Mouse (Mus musculus): ENCODE data around the gene Ints1.

Gene Ints1

GRCm38 (mm10) chr5:139776966-139777365, 1.5 kb upstream of the Ints1 start:
- in situ Hi-C loops (cut with MboI; ENCODE audit: unreplicated experiment in 2 of 2) = loop anchor here (5.0 to 25.0 kb wide), 4 partner anchors 40 to 1615 kb away; partner anchors contain the start of genes Ap4m1 (in 1 of the 2), Cops6 (in 1 of the 2), Gm26938 (in 1 of the 2) and Mcm7 (in 1 of the 2)

GRCm38 (mm10) chr5:139768216-139768615, 7.3 kb downstream of the Ints1 start:
- in situ Hi-C loops (cut with MboI; ENCODE audit: unreplicated experiment in 2 of 2) = no loop called here

GRCm38 (mm10) chr5:139764296-139764695, 11.2 kb downstream of the Ints1 start:
- in situ Hi-C loops (cut with MboI; ENCODE audit: unreplicated experiment in 2 of 2) = no loop called here

GRCm38 (mm10) chr5:139758096-139758495, 17.4 kb downstream of the Ints1 start:
- in situ Hi-C loops (cut with MboI; ENCODE audit: unreplicated experiment in 2 of 2) = loop anchor here in 1 of 2 experiments (10.0 kb wide), 1 partner anchor 423 kb away; no protein-coding TSS in a partner anchor

- in situ Hi-C loops (cut with MboI; ENCODE audit: unreplicated experiment in 2 of 2) = loop anchor here in 1 of 2 experiments (10.0 kb wide), 1 partner anchor 422 kb away; no protein-coding TSS in a partner anchor
Observed at GRCm38 (mm10) chr5:139756586-139756985, 18.9 kb downstream of the Ints1 start.

GRCm38 (mm10) chr5:139756135-139756534, 19.3 kb downstream of the Ints1 start:
- in situ Hi-C loops (cut with MboI; ENCODE audit: unreplicated experiment in 2 of 2) = loop anchor here in 1 of 2 experiments (10.0 kb wide), 1 partner anchor 421 kb away; no protein-coding TSS in a partner anchor

GRCm38 (mm10) chr5:139754753-139755152, 20.7 kb downstream of the Ints1 start:
- in situ Hi-C loops (cut with MboI; ENCODE audit: unreplicated experiment in 2 of 2) = loop anchor here in 1 of 2 experiments (10.0 kb wide), 1 partner anchor 420 kb away; no protein-coding TSS in a partner anchor

GRCm38 (mm10) chr5:139750535-139750934, 24.9 kb downstream of the Ints1 start:
- in situ Hi-C loops (cut with MboI; ENCODE audit: unreplicated experiment in 2 of 2) = loop anchor here in 1 of 2 experiments (10.0 kb wide), 1 partner anchor 416 kb away; no protein-coding TSS in a partner anchor

GRCm38 (mm10) chr5:139749413-139750125, 25.9 kb downstream of the Ints1 start:
- in situ Hi-C loops (cut with MboI; ENCODE audit: unreplicated experiment in 2 of 2) = loop anchor here (5.0 to 10.0 kb wide), 4 partner anchors 37 to 415 kb away; no protein-coding TSS in a partner anchor

GRCm38 (mm10) chr5:139745771-139746170, 29.7 kb downstream of the Ints1 start:
- in situ Hi-C loops (cut with MboI; ENCODE audit: unreplicated experiment in 2 of 2) = loop anchor here (5.0 to 10.0 kb wide), 3 partner anchors 33 to 381 kb away; no protein-coding TSS in a partner anchor

- in situ Hi-C loops (cut with MboI; ENCODE audit: unreplicated experiment in 2 of 2) = loop anchor here (10.0 kb wide), 1 partner anchor 378 kb away; no protein-coding TSS in a partner anchor
Observed at GRCm38 (mm10) chr5:139742640-139743039, 32.8 kb downstream of the Ints1 start.

GRCm38 (mm10) chr5:139738592-139739315, 36.7 kb downstream of the Ints1 start:
- in situ Hi-C loops (cut with MboI; ENCODE audit: unreplicated experiment in 2 of 2) = no loop called here

GRCm38 (mm10) chr5:139737841-139738591, 37.5 kb downstream of the Ints1 start:
- in situ Hi-C loops (cut with MboI; ENCODE audit: unreplicated experiment in 2 of 2) = no loop called here

GRCm38 (mm10) chr5:139736504-139736940, 39.0 kb downstream of the Ints1 start:
- in situ Hi-C loops (cut with MboI; ENCODE audit: unreplicated experiment in 2 of 2) = no loop called here

- in situ Hi-C loops (cut with MboI; ENCODE audit: unreplicated experiment in 2 of 2) = no loop called here
Observed at GRCm38 (mm10) chr5:139735677-139736503, 39.6 kb downstream of the Ints1 start, which contains the start of gene Micall2. Gene Micall2 (minus strand): TSS chr5:139736336.

GRCm38 (mm10) chr5:139734746-139735145, 40.7 kb downstream of the Ints1 start:
- in situ Hi-C loops (cut with MboI; ENCODE audit: unreplicated experiment in 2 of 2) = no loop called here

- in situ Hi-C loops (cut with MboI; ENCODE audit: unreplicated experiment in 2 of 2) = no loop called here
Observed at GRCm38 (mm10) chr5:139734016-139734415, 41.5 kb downstream of the Ints1 start.

- in situ Hi-C loops (cut with MboI; ENCODE audit: unreplicated experiment in 2 of 2) = no loop called here
Observed at GRCm38 (mm10) chr5:139732634-139733107, 42.8 kb downstream of the Ints1 start.

Data from v-Abl transformed pro-B cells (cell line).